Mouse (Mus musculus): ENCODE data around the gene Gm49601.

Gm49601 gene

GRCm38 (mm10) chr16:18626376-18626878 lies at the start of gene Gm49601:
Gene Gm49601, minus strand, starts transcription at chr16:18626427.
- DNase-seq (ENCODE audit: inconsistent ontology term), result peak; percentile 91

DNA sequence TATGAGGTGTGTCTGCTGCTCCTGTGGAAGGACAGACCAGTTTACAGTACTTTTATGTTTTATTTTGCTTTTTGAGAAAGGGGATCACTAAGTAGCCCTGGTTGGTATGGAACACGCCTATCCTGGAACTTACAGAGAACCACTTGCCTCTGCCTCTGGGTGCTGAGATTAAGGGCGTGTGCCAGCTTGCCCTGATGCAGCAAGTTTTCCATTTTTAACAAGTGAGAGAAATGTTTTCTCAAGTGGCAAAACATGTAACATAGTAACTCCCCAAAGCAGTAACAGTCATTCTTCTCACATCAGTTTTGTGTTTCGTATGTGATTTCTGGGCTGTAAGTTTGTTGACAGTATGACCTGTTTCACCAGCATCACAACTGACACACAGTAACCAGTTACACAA lies 46.8 kb upstream of the Gm49601 start:
- DNase-seq (ENCODE audit: inconsistent ontology term), result no peak

- DNase-seq (ENCODE audit: inconsistent ontology term), result no peak
Measured at GRCm38 (mm10) chr16:18672027-18672426, 45.8 kb upstream of the Gm49601 start.

GRCm38 (mm10) chr16:18669914-18670313 lies 43.7 kb upstream of the Gm49601 start:
- no peak for DNase-seq (ENCODE audit: inconsistent ontology term)

GRCm38 (mm10) chr16:18658597-18658996 lies 32.4 kb upstream of the Gm49601 start:
- no peak for DNase-seq (ENCODE audit: inconsistent ontology term)

GRCm38 (mm10) chr16:18655372-18656098 lies 29.3 kb upstream of the Gm49601 start:
- DNase-seq (ENCODE audit: inconsistent ontology term), result no peak

DNA sequence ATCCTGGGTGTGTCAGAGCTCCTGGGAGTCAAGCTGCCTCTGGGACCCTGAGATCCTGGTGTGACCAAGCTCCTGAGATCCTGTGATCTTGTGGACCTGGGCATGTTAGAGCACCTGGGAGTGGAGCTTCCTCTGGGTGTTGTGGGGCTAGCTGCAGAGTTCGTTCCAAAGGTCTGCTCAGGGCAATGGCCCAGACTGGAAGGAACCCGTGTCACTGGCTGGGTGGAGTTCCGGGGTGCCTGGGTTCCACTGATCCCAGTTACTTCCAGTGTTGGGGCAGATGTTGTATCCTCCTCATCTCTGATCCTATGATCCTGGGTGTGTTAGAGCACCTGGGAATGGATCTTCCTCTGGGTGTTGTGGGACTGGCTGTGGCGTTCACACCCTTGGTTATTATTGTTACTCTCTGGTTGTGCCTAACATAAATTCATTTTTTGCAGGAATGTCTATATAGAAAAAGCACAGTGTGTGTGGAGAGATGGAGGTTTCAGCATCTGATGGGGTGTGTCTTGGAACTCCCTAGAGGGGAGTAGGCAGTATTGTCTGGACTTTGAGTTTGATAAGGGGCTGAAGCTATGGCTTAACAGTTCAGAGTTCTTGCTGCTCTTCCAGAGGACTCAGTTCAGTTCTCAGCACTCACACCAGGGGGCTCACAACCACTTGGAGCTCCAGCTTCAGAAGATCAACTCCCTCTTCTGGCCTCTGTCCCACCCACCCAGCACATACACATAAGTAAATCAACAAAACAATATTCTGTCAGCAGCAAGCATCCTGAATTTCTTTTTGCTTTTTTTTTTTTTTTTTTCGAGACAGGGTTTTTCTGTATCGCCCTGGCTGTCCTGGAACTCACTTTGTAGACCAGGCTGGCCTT lies 27.3 kb upstream of the Gm49601 start:
- DNase-seq (ENCODE audit: inconsistent ontology term), result no peak

- no peak for DNase-seq (ENCODE audit: inconsistent ontology term)
Measured at GRCm38 (mm10) chr16:18649126-18649525, 22.9 kb upstream of the Gm49601 start.

DNA sequence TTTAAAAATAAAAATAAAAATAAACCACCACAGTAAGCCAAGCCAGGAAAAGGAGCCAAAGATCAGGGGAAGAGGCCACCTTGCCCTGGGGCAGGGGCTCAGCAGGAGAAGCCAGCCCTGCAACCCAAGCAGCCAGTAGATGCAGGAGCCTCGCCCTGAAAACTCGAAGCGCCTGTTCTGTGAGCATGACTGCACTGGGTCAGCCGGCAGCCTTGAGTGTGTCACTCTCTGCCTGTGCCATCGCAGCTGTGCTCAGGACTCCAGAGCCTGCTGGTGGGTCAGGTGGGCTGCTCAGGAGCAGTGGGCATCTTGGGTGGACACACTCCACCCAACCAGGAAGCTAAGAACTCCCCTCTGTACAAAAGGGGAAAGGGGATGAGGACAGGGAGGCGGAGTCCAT lies 19.1 kb upstream of the Gm49601 start:
- DNase-seq (ENCODE audit: inconsistent ontology term), result no peak

DNA sequence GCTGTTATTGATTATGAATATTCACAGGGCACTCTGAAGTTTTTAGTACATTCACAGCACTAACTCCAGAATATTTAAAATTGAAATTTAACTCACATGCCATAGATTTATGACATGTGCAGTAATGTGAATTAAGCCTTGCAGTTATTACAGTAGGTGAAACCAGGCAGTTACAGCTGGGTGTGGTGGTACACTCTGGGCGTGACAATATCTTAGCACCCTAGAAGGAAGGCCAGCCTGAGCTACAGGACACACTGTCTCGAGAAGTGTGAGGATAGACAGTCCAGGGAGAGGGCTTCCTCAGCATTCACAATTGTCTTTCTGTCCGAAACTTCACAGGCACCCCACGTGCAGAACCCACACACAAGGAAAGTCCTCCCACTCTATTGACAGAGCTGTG lies 18.3 kb upstream of the Gm49601 start:
- DNase-seq (ENCODE audit: inconsistent ontology term), result no peak

- no peak for DNase-seq (ENCODE audit: inconsistent ontology term)
Measured at GRCm38 (mm10) chr16:18643406-18643998, 17.3 kb upstream of the Gm49601 start.

- no peak for DNase-seq (ENCODE audit: inconsistent ontology term)
Measured at GRCm38 (mm10) chr16:18642897-18643296, 16.7 kb upstream of the Gm49601 start.

GRCm38 (mm10) chr16:18642291-18642690 lies 16.1 kb upstream of the Gm49601 start:
- DNase-seq (ENCODE audit: inconsistent ontology term), result no peak

DNA sequence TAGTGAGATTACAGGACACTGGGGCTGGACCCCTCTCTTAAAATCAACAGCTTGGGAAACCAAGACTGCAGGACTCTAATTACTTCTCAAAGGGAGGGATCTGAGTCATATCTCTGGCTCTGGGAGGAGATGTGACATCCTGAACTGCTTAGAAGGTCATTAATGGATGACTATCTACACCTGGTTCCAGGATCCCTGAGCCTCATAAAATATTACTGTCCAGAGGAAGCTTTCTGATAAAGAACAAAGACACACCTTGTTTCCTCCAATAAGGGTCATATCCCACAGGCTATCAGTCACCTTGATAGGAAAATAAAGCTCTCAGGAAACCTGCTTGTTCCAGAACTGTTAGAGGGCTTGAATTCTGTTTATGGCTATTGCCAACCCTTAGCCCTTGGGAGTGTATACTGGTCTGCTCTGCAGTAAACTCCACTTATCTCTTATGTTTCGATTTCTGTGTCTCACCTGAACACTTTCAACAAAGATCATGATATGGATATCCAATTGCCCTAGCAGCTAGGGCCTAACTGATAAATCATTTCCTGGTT lies 13.2 kb upstream of the Gm49601 start:
- DNase-seq (ENCODE audit: inconsistent ontology term), result no peak

GRCm38 (mm10) chr16:18638396-18638795 lies 12.2 kb upstream of the Gm49601 start:
- no peak for DNase-seq (ENCODE audit: inconsistent ontology term)

DNA sequence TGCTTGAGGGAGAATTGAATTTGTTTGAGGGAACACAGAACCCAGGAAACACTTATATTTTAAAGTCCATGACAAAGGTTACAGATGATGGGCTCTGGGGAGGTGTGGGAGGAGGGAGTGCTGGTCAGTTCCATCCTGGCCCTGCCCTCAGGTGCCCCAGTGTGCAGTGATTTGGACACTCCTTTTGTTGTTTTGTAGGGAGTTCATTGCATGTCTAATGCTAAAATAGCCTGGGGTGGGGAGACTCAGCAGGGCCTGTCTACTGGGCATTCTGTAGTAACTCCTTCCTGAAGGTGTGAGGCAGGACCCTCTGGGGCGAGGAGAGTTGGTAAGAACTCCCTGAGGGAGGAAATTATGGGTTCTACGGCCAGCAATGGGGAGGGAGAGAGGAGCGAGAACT lies 10.6 kb upstream of the Gm49601 start:
- DNase-seq (ENCODE audit: inconsistent ontology term), result no peak

- no peak for DNase-seq (ENCODE audit: inconsistent ontology term)
Measured at GRCm38 (mm10) chr16:18636401-18636800, 10.2 kb upstream of the Gm49601 start.

DNA sequence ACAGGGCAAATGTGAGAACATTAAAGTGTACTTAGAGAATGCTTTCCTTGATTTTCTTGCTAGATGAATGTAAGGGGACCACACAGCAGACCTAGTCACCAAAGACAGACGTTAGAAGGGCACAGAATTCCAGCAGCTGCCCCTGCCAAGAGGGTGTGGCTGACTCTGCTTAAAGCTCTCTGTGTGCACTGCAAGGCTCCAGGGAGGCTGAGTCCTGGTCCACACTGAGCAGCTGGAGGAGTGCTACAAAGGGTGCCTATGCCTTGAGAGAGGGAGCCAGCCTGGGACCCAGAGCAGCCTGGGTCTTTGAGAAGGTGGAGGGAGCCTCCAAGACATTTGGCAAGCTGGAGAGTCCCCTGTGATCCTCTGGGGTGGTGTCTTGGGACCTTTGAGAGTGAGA lies 7.1 kb upstream of the Gm49601 start:
- no peak for DNase-seq (ENCODE audit: inconsistent ontology term)

- no peak for DNase-seq (ENCODE audit: inconsistent ontology term)
Measured at GRCm38 (mm10) chr16:18632816-18633215, 6.6 kb upstream of the Gm49601 start.

- no peak for DNase-seq (ENCODE audit: inconsistent ontology term)
Measured at GRCm38 (mm10) chr16:18632059-18632458, 5.8 kb upstream of the Gm49601 start.

DNA sequence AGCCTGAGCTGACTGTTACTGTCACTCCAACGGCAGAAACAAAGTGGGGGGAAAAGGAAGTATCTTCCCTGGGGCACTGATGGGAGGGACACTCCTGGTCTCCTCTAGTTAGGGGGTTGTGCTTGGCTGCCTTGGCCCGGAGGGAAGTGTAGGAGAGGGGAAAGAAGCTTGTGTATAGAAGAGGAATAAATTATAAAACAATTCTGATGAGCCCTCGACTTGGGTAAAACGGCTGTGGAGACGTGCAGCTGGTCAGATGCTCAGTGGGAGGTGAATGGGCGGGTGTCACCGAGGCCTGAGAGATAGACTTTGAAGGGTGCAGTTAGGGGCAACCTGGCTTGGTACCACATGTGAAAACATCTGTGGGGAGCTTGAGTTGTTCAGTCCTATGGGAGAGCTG lies 4.9 kb upstream of the Gm49601 start:
- DNase-seq (ENCODE audit: inconsistent ontology term), result no peak

GRCm38 (mm10) chr16:18630291-18630690 lies 4.1 kb upstream of the Gm49601 start:
- DNase-seq (ENCODE audit: inconsistent ontology term), result no peak
